Mouse (Mus musculus) ovary, adult 18-20 months (tissue): ENCODE results near the gene Jakmip3.
A peak's percentile ranks its signal among the peaks of the same experiment; 100 is the strongest.

ENCODE experiments used
- DNase-seq: peaks from one replicate; pipeline ENCODE4 v3.0.0; 2022; ENCODE audit warnings: low spot score, mixed read lengths

Jakmip3 gene

DNA sequence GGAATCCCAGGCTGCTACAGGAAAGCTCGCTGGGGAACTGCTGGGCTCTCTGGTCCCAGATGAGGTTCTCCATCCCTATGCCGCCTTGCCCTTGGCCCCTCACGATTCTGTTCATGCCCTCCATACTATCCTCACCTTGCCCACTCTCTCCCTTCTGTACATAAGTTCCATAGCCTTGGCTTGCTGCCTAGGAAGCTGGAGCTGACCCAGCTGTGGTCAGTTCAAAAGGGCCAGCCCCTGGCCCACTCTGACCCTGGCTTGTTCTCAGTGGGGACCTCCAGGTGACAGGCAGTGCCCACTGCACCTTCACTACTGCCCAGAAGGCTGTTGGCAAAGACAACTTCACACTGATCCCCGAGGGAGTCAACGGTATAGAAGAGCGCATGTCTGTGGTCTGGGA is 155.9 kb downstream of the Jakmip3 start:
- no peak for DNase-seq

DNA sequence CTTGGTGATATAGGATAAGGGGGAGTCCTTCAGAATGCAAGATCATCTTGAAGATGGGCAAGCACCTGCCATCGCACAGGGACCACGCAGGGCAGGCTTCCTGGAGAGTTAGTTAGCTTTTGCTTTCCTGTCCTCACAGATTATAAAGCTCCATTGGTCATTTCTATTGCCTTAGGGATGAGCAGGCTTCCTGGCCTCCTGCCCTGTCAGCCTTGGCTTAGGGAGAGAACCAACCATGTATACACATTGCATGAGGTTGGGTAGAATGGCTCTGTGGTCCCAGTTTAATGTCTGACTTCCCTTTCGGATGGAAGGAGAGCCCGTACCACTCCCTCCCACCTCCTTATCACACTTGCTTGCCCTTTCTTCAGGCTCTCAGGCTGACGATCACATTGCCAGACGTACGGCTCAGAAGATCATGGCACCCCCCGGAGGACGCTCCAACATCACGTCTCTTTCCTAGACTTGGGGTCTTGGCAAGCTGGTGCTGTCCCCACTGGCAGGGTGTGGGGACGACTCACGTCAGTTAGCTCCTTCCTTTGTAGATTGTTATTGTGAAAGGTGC is 160.1 kb downstream of the Jakmip3 start:
- DNase-seq = no peak

DNA sequence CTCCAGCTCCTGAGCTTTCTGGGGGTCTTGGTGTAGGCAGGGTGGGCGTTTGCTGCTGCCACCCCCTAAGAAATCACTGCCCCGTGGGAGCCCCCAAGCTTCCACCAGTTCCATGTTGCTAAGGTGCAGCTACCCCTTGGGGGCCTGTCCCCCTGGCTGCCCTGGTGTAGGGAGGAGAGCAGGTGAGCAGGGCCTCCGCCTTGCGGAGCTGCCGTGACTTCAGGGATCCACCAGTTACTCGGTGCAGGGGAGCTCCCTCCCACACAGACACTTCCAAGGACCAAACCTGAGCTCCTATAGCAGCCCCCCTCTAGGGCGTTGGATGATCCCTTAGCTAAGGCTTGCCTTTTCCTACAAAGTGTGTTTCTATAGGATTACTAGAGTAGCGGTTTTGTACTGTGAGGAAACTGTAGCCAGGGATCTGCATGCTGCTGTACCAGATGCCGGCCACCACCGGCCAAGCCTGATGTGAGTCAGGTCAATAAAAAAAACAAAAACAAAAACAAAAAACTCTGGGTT is 160.8 kb downstream of the Jakmip3 start:
- DNase-seq = no peak

DNA sequence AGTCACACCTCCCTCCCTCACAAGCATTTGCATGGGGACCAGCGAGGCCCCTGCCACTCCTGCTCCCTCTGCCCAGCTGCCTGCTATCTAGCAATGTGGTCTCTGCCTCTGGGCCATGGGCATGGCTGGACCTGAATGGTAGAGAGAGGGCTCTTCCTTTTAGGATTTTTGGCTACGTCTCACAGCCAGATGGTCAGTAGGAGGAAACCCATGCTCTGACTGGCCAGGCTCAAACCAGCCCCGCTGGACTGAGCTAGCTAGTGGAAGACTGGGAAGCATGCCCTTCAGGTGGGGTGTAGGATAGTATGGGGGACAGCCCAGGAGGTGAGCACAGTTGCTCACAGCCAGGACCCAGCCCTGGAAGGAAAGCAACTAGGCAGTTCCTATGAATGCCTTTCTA is 161.3 kb downstream of the Jakmip3 start:
- no peak for DNase-seq

DNA sequence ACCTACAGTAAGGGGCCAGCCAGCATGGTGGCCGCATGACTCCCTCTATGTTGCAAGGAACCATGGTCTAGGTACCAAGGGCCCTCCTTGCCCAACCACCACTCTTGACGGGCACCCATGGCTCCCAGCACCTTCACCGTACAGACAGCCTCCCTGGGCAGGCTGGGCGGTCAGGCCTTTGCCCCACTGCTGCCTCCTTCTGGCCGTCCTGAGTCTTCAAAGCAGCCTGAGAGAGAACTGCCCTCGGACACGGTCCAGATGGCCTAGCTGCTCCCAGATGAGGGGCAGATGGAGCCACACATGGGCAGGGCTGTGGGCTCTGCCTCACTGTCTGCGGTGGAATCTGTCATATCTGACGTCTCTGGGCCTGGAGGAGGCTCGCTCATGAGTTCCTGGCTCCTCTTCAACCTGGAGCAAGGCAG is 163.4 kb downstream of the Jakmip3 start:
- DNase-seq = no peak

DNA sequence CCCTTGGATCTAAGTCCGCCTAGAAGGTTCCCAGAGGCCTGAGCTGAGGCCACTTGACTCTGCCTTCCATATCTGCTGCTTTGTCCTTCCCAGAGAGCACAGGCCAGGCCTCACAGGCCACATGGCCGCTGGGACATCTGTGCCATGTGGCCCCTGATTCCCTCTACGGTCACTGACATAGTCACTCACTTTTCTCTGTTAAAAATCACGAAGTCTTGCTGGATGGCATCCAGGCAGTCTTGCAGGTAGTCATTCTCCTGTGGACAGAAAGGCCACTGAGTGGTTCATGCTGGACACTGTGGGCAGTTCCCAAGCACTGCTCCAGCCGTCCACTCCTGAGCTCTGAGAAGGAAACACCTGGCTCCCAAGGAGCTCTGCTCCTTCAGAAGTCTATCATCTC is 164.5 kb downstream of the Jakmip3 start:
- DNase-seq = no peak

DNA sequence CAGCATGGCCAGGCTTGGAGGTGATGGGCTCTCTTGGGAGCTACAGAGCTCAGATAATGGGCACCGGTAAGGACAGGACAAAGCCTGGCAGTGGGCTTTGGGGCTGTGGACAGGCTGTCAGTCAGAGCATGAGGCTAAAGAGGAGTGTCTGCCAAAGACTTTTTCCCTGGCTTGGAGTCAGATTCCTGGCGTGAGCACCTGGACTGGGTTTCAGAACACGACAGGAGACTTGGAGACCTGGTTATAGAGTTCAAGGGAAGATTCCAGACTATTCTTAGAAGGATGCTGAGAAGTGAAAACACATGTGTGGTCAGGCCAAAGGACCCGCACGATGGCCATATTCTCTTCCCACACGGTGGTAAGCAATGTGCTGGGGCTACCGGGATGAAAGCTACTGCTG is 165.2 kb downstream of the Jakmip3 start:
- DNase-seq = no peak

DNA sequence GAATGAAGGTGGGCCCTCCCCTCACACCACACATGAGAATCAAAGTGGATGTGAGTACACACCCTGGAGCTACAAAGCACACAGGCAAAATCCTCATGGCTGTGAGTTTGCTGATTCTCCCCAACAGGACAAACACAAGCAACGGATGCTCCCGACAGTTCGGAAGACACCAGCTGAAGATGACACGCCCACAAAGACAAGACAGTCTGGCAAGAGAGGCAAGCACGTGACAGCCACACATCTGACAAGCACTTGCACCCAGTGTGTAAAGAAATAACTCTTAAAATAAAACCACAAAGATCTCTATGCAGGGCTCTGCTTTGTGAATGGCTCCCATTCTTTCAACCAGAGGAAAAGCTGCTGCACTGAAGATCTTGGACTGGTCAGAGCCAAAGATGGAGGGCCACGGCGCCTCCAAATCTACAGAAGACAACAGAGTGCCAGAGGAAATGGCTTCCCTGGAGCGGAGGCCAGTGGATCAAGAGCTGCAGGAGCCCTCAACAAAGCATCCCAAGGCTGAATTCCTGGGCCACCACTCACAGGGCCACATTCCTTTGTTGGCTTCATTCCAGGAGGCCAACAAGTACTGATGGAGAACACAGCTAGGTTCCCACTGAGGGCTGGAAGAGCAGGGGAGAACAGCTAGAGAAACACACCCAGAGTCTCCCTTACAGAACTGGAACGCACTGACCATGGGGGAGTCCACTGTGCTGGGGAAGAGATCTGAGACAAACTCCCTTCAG is 167.5 kb downstream of the Jakmip3 start:
- DNase-seq = peak; percentile 12

DNA sequence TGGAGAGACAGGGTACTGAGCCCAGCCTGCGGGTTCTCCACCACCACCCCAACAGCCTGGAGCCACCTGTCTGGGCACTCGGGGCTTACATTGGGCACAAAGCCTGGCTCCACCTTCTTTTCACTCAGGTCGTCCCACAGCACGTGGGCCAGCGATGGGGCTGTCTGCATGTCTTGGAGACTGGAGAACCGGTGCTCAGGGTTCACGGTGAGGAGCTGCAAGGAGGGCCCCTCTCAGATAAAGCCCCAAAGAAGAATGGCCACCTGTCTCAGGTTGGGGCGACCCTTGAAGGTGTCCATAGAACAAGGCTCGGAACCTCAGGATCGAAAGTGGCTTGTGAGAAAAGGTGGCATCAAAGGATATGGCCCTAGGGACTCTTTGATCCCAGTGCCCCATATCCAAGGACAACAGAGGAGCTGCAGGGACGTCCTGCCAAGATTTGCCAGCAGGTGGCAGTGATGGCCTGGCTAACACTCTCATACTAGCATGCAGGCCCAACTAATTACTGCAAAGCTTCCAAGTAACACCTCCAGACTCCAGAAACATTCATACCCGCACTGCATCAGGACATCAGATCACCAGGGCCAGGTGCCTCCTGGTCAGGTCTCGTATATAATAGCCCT is 178.7 kb downstream of the Jakmip3 start:
- peak; percentile 64 for DNase-seq

DNA sequence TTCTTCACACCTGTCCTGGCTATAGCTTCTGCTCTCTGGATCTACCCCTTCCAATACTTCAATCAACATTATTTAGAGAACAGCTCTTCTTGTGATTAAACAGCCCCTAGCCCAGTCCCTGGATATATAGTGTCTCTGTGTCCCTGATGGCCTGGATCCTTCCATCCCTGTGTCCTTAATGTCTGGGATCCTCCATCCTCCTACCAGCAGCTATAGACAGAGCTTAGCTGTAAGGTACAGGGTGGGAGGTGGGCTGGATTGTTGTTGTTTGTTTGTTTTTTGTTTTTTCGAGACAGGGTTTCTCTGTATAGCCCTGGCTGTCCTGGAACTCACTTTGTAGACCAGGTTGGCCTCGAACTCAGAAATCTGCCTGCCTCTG is 179.2 kb downstream of the Jakmip3 start:
- DNase-seq = no peak

DNA sequence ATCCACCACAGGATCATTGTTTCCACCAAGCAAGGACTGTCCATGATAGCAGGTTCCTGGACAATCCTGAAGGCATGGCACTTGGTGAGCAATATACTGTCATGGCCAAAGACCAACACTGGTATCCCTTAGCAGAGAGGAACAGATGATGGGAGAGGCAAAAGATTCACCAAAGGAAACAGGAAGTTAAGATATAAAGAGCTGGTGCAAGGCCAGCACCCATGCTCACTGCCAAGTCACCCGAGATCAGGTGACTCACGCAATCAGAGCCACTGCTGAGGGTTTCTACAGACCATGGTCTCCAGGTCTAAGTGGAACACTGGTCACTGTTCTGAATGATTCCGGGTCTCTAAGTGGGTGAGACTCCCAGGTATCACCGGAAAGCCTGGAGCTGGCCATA is 185.4 kb downstream of the Jakmip3 start:
- DNase-seq = no peak

DNA sequence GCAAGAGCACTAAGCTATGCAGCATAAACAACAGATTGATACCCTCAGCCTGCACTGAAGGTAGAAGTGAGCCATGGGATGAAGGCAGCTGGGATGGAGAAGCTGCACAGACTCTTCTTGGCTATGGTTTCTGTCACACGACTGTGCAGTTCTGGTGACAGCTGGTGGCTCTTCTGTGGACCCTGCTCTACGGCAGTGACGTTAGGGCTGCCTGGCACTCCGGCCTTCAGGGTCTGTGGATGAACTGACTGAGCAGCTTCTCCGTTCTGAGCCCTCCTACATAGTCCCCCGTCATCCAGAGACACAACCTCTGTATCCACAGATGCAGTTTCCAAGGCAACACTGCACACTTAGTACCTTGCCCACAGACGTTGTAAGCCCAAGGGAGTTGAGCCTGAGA is 186.0 kb downstream of the Jakmip3 start:
- no peak for DNase-seq

DNA sequence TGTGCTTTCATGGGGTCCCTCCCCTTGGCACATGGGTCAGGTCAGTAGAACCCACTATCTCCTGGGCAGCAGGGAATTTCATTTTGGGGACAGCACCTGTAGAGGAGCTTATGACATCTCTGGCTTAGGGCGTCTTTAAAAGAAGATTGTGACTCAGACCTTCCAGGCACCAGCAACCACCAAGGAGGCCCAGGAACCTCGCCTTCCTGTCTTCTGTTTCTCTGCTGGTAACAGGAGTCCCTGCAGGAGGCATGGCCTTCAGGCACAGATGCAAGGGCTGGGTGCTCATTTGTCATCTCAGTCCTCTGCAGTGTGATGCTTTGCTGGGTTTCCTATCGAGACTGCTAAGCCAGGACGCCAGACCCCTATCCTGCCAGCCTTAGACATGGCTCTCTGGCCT is 188.5 kb downstream of the Jakmip3 start:
- no peak for DNase-seq

DNA sequence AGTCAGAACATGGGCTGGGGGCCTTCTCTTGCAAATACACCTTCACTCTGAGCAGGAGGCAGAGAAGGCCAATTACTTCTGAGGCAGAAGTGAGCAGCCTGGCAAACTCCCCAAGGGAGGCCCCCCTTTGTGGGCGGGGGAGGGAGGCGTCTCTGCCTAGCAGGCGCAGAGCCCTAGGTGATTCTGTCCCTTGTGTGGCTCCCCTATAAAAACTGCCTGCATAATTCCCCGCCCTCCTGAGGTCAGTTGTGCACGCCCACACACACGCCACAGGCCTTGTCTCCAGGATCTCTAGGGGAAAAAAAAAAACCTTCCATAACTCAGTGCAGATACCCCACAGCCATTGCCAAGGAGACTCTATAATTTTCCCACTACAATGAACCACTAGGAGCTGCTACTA is 189.8 kb downstream of the Jakmip3 start:
- DNase-seq = no peak

DNA sequence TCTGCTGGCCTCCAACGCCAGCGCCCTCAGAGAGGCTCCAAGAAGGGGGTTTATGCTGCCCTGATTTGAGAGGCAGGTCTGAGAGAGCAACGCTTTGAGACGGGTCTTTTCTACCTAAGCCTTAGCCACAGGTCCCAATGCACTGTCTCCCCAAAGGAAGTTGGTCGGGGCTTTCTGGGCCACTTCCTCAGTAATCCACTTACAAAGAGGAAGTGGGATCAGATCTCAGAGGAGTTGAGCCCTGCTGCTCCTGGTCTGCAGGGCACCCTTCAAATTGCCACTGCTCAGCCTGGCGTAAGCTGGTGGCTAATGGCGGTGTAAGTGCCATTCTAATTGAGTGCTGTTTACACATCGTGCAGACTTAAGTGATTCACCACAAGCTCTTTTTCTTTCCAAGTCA is 191.0 kb downstream of the Jakmip3 start:
- no peak for DNase-seq

DNA sequence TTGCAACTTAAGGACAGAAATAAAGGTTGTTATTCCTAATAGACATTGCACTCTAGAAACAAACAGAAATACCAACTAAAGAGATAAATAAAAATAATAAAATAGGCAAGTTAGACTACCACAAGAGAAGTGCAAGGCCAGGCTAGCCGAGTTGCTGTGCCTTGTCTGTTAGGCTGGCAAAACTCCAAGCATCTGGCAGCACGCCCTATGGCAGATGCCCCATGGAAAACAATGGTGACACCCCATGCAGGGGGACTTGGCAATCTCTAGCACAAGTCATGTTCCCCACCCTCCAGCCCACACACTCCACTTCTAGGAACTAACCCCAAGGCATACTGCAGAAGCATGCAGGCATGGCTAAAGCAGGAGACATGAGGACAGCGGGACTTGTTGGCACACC is 192.9 kb downstream of the Jakmip3 start:
- peak; percentile 60 for DNase-seq
